Mouse (Mus musculus) skeletal muscle tissue, adult 2 months (tissue): ENCODE measurements around the gene Mto1.
"Not testable (repeated sequence)": the region's sequence is repeated elsewhere in the genome, so short reads cannot be mapped to it uniquely, and the experiment has no call there.

Experiments used
- DNase-seq: peaks from one replicate; pipeline ENCODE4 v3.0.0-alpha.2; 2012; ENCODE audit warnings: low read depth, low spot score

Mto1 gene

DNA sequence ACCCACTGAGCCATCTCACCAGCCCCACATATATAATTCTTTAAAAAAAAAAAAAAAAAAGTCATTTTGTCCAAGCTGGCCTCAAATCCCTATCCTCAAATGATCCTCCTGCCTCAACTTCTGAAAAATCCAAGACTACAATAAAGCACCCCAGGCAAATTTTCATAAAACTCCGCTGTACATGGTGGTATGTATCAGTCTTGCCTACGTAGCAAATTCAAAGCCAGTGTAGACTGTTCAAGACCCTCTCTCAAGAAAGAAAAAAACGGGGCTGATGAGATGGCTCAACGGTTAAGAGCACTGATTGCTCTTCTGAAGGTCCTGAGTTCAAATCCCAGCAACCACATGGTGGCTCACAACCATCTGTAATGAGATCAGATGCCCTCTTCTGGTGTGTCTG lies 27.9 kb downstream of the Mto1 start:
- DNase-seq, result no peak

DNA sequence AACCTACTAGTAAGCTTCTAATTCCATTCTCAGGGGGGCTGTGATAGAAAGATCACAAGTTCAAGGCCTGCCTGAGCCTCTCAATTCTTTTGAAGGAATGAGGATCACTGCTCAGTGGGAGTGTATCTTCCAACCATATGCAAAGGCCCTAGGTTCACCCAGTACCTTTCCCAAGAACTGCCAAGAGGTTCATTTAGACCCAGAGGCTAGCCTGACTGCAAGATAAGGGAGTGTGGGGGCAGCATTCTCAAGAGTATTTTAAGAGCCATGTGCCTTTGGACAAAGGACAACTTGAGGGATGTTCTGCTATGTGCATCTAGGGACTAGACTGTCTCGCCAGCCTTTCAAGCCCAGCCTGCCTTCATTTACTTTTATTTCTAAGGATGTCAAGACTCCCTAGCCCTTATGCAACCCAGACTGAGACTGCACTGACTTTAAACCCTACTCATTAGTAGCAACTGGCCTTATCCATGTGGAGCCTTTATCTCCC lies 28.6 kb downstream of the Mto1 start:
- DNase-seq, result no peak

DNA sequence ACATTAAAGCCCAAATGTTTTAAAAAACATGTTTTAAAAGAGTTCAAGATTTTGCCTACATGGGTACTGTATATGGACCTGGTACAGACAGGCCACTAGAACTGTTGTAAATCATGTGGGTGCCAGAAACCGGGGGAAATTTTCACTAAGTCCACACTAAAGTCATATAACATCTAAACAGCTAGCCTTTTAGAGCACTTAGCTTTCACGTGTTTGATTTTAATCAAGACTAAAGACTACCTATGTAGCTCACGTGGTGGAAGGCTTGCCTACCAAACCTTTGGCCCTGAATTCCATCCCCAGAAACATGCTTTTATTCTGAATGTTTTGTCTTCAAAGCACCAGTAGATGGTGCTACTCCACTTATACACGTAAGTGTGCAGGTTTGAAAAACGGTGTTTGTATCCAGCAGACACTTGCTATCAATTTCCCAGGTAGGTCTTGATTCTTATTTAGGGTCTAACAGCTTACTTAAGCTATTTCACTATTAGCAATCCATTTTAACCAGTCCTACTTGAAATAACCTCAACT lies 29.1 kb downstream of the Mto1 start:
- DNase-seq, result no peak

DNA sequence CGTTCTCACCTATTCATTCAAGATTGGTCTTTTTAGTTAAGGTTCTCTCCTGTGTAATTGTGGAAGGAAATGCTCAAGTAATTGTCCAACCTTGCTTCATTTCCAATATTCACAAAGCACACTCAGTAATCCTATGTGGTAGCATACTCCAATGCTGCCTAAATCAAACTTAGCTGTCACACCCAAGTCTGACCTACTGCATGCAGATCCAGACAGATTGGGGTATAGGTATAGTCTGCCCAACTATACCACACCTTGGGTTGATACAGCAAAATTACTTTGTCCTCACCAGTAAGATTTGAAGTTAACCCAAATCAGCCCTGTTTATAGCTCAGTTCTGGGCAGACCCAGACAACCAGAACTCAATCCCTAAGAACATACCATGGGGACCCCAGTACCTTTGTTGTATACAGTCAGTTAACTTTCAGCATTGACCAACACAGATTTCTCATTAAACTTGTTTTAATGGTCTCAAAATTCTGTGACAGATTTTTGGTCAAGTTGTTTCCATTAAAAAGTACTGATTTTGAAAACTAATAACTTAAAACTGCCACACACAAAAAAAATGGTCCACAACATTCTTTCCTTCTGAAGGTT lies 30.1 kb downstream of the Mto1 start:
- not testable (repeated sequence) for DNase-seq

DNA sequence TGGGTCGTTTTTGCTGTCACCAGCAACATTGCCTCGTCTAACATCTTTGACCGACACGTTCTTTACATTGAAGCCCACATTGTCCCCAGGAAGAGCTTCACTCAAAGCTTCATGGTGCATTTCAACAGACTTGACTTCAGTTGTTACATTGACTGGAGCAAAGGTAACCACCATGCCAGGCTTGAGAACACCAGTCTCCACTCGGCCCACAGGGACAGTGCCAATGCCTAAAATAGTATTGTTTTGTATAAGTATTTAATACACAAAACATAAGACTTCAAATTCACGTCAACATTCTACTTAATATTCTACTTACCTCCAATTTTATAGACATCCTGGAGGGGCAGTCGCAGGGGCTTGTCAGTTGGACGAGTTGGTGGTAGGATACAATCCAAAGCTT lies 31.3 kb downstream of the Mto1 start:
- DNase-seq, result not testable (repeated sequence)

DNA sequence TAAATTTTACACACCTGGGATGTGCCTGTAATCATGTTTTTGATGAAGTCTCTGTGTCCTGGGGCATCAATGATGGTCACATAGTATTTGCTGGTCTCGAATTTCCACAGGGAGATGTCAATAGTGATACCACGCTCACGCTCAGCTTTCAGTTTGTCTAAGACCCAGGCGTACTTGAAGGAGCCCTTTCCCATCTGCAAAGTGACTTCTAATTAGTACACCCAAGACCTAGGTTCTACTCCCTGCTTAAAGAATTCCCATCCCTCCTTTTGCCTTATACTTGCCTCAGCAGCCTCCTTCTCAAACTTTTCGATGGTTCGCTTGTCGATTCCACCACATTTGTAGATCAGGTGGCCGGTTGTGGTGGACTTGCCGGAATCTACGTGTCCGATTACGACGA lies 32.2 kb downstream of the Mto1 start:
- not testable (repeated sequence) for DNase-seq

DNA sequence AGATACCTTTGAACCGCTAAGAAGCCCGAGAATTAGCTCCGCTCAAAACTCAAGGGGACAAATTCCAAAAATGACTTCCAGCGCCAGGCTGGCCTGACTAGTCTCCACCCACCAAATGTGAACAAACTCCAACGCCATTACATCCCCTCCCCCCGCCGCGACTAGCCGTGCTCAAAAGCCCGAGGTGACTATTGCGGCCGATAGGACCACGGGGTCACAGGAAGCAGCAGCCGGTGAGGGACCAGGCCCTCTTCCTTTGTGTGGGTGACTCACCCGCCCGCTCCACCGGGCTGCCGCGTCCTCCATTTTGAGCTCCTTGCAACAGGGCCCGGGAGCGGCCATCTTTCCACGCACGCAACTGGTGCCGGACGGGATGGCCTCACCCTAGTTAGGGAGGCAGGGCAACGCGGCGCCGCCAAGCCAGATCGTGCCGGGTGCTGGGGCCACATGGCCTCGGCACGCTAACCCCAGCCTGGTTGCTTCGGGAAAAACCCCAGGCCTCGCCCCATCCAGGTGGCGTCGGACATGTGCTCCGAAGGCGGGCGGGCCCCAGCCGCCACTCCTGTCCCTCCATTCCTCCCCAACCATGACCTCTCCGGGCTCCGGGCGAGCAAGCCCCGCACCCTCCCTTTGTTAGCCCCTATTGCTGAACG lies 32.8 kb downstream of the Mto1 start:
- peak; percentile 58 for DNase-seq

DNA sequence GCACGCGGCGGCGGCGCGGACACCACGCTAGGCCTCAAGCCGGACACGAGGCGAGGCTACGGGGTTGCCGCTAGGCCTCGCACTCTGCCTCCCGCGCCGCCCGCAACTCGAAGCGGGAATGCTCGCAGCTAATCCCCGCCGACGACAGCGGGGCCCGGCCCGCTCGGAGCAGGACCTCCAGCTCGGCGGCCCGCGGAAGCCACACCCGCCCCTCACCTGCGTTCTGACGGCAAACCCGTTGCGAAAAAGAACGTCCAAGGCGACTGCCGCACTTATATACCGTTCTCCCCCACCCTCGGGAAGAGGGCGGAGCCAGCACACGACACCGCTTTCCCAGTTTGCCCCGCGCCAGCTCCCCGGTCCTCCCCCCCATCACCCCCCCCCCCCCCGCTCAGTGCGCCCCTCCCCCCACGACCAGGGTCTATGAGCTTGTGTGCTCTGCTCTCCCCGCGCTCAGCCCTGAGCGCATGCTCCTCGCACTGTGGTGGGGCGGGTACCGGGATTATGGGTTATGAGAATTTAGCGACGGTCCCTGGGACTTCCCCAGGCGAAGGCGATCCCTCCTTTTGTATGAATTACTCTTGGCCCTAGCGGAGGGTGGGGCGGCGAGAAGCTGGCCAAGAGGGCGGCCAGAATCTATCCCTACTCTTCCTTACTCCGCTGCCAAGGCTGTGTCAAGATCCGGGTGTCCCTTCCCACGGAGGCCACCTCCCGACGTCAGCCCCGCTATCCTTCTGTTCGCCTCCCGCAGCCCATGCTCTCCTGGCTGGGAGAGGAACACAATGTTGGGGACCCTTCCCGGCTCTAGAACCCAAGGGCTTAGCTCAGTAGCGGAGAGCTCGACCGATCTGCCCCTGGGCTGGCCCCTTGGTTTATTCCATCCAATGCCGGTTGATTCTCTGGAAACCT lies 33.7 kb downstream of the Mto1 start:
- DNase-seq, result peak; percentile 97

DNA sequence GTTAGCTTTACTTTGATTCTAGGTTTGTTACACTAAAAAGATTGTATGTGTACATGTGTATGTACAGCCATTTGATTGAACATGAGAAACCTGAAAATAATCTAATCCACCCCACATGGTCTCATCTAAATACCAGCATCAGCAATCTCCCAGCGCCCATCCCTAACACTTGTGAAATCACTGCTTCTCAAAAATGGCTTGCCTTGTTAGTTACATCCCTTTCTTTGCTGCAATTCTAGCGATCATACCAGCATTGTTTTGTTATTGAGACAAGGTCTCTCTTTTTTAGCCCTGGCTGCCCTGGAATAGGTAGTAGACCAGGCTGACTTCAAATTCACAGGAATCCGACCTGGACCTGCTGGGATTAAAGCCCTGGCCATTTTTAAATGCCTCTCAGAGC lies 34.4 kb downstream of the Mto1 start:
- no peak for DNase-seq

DNA sequence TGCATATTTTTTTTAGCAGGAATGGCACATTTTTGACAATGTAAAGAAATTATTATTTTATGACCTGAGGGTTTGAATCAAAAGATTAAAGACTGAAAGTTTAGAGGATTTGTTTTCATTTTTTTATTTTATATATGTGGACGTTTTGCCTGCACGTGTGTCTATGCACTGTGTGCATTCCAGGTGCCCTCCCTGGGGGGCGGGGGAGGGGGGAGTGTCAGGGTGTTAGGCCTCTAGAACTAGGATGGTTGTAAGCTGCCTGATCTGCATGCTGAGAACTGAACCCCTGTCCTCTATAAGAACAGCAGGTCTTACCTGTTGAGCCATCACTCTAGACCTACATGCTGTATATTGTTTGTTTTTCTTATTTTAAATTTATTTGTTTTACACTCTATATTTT lies 36.7 kb downstream of the Mto1 start:
- DNase-seq, result no peak

DNA sequence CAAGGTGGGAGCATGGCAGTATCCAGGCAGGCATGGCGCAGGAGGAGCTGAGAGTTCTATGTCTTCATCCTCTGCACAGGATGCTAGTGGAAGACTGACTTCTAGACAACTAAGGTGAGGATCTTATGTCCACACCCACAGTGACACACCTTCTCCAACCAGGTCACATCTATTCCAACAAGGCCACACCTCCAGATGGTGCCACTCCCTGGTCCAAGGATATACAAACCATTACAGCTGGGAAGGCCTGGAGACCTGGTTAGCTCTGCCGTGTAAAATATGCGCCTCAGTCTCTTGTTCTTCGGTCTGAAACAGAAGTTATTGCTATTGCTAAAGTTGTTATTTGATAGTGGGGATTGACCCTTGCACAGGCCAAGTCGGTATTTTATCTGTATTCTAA lies 40.0 kb downstream of the Mto1 start:
- not testable (repeated sequence) for DNase-seq

DNA sequence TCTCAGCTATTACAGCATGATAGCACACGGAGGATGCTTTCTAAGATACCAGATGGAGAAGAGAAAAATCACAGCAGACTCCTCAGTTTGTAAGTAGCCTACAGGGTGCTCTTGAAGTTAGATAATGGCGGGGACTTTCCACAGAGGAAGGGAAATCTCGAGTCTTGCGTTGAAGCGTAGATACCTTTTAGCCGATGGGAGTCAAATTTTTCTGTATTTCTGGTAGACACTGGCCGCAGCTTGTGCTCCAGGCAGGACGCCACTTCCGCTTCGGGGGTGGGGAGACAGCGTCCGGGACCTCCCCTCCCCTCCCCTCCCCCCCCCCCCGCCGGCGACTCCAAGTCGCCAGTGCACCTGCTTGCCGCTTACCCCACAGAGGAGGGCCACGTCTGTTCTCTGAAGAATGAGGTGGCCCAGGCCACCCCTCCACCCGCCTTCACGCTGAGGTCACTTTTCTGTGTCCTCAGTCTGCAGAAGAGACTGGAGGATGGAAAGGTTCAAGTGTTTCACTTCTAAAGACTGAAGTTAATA lies 40.9 kb downstream of the Mto1 start, which contains the start of gene Eef1a1:
TSS of gene Eef1a1 (minus strand) at position 262 of the 531 bp plus-strand sequence.
- peak; percentile 24 for DNase-seq

DNA sequence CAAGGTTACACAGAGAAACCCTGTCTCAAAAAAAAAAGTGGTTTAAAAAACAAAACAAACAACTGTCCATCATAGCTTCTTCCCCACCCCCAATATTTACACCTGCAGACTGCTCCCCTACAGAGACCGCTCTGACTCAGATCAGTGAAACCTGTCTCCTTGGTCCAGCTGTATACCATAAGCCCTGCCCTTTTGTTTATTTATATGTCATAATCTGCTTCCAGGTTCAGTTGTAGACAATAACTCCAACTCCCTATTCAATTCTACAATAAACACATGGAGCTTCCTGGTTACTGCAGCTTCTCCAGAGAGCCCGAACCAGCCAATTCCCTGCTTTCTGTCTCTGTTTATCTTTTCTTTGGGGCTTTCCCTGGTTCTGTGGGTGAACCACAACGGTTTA lies 43.2 kb downstream of the Mto1 start:
- DNase-seq, result no peak

DNA sequence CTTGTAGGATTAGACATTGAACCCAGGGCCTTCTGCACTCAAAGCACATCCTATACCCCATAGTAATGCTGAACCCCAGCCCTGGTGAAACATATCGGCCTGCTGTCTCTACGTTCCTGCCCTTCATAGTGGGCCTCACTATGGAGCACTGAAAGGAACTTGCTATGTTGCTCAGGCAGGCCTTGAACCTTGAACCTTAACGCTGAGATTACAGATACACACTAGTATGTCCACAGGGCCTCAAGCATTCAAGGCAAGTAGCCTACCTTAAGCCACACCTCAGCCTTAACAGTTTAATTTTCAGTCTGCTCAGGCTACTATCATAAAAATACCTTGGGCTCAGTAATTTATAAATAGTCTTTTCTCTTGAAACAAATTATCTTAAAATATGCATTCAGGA lies 44.2 kb downstream of the Mto1 start:
- no peak for DNase-seq

DNA sequence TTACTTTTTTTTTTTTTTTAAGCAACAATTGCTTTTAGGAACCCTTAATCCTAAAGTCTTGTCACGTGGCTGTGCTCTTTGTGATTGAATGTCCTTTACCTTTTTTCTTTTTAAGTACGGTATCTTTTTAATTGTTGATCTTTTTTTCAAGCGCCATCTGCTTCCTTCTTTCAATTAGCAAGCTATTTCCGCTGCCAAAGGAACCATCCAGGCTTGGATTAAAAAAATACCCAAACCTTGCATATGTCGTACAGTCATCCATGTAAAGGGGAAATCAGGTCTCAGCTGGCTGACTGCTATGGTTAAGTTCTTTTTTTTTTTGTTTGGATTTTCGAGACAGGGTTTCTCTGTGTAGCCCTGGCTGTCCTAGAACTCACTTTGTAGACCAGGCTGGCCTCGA lies 45.2 kb downstream of the Mto1 start:
- no peak for DNase-seq

DNA sequence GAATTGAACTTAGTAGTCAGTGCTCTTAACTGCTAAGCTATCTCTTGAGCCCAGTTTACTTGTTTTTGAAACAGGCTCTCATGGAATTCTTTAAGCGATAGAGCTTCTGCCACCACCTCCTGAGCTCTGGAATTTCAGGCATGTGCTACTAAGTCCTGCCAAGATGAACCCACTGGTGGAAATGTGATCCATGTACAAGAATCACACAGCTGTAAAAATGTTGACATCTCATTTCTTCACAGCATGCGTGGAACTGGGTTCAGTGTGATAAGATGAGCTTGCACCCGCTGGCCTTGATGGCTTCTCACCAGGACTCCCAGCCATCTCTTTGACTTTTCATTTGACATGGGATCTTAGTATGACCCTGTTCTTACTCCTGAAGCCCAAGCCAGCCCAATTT lies 52.4 kb downstream of the Mto1 start:
- no peak for DNase-seq

DNA sequence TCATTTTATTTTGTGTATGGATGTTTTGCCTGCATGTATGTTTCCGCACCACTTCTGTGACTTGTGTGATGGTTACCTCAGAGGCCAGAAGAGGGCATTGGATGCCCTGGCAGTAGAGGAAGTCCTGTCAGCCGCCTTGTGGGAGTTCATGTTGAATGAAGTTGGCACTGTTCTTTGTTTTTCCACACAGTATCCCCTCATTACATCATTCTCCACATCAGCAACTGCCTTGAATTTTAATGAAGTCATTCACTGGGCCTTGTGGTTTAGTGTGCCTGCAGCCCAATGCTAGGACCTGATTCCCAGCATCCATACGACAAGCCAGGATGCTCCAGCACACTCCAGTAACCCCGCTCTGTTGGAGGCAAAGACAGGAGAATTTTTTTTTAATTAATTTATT lies 53.3 kb downstream of the Mto1 start:
- DNase-seq, result no peak

DNA sequence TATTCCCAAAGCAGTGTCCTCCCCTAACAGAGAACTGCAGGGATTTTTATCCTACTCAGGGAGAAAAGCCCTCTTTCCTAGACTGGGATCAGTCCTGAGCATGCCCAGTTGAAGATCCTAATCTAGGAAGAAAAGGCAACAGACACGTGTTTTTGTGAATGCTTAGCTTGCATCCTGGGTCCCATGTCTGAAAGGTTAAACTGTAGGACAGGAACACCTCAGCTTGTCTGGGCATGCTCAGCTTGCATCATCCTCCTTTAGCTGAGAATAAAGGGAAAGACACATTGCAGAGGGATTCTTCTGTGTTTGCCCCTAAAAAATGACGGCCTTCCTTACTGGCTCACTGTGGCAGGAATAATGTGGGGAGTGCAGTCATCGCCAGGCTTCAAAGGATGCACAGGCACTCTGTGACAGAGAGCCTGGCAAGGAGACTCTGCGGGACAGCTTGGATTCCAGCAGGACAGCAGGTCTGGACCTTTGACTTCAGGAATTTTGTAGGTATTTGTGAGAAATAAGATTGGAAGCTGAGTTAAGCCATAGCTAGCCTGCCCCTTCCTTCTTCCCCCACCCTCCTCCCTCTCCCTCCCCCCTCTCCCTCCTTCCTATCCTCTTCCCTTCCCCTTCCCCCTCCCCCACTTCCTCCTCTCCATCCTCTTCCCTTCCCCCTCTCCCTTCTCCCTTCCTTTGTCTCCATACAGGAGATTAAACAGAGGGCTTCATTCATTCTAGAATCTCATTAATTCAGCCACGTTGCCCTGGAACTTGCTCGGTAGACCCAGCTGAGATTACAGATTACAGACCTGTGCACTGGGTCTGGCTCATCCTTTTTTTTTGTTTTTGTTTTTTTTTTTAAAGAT lies 55.4 kb downstream of the Mto1 start:
- no peak for DNase-seq

DNA sequence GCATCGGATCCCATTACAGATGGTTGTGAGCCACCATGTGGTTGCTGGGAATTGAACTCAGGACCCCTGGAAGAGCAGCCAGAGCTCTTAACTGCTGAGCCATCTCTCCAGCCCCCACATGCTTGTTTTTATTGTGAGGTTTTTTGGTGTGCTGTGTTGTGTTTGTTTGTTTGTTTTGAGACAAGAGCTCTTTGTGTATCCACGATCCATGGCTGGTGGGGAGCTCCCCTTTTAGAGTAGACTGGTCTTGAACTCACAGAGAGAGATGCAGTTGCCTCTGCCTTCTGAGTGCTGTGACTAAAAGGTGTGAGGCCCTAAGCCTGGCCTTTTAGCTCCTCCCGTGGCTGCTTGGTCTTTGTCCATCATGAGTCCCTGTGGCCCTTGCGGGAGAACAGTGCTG lies 56.1 kb downstream of the Mto1 start:
- DNase-seq, result no peak

DNA sequence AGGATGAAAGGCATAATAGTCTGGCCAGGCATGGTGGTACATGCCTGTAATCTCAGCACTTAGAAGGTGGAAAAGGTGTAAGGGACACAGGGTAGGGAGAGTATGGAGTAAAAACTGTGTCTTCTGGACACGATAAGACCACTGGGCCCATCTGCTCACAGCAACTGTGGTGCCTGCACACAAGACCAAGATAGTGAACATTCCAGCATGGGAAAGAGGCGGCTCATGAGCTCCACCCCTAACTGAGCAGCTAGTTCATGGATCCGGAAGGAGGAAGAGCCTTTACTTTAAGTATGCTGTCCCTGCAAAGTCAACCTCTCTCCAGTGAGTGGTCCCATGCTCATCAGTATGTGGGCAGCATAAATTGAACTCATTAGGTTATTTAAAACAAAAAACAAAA lies 56.7 kb downstream of the Mto1 start:
- DNase-seq, result no peak

DNA sequence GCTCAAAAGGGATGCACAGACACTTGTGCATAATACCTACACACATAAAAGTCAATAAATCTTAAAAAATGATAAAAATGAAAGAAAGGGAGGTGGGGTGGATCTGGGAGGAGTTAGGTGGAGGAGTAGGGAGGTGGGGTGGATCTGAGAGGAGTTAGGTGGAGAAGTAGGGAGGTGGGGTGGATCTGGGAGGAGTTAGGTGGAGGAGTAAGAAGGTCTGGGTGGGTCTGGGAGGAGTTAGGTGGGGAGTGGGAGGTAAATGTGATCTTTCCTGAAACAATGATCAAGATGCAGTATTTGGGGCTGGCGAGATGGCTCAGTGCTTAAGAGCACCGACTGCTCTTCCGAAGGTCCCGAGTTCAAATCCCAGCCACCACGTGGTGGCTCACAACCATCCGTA lies 57.2 kb downstream of the Mto1 start:
- no peak for DNase-seq
